ENCODE assay signal across 7 mouse cellular contexts in the genomic region with DNA sequence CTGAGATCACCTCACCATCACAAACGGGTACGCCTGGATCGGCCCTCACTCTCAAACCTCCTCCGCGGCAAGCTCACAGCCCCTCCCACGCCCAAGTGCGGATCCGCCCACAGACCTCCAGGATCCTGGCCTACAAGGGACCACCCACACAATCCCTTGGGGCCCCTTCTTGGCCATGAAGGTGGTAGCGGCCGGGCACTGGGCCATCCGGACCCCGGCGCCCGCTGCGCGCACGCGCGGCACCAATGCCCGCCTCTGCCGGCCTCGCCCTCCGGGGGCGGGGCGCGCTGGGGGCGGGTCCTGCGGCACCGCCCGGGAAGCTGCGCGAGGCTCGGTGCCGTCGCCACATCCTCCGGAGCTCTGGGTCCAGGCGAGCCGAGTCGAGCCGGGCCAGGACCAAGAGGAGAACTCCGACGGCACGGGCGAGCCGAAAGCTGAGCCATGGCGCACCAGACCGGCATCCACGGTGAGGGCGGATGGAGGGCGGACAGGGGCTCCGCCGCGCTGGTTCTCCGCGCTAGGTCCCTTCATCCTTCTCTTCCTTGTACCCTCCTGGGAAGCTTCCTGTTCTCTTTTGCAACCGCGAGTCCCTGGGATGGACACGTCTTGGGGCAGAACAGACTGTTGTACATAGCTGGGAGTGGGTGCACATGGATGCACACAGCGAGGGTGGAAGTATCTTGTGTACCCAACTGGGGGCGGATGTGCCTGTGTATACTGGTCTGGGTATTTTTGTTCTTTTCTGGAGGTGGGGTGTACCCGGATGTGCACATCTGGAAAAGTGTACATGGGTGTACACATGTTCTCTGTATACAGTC. TPM values are rescaled to one million over a fixed set of nuclear protein-coding genes. Genes with fewer than 3 reads are reported as not detected.
A peak's percentile ranks its signal among the peaks of the same experiment; 100 is the strongest.
DNase-seq lines count a peak whose midpoint lies in the region; ATAC-seq lines count a peak whose summit lies in the region.

Gene Twf2, plus strand, starts transcription at position 290 of the 818 bp plus-strand sequence.

- peaks cover 6% of the 10 kb centered on the region for H3K4me1 ChIP-seq in embryonic facial prominence, embryonic 11.5 days (ENCODE audit: control insufficient read depth, insufficient read depth, low read length)
- H3K4me1 ChIP-seq in limb, embryonic 11.5 days (ENCODE audit: control insufficient read depth, insufficient read depth, low read length), result peaks cover 10% of the 10 kb centered on the region
- peaks cover 23% of the 10 kb centered on the region for H3K4me1 ChIP-seq in midbrain, embryonic 14.5 days (ENCODE audit: control insufficient read depth, insufficient read depth, low read length)

- WGBS in embryonic facial prominence, embryonic 11.5 days, result under 1% methylated on average over 55 of the region's 61 CpGs
- WGBS in limb, embryonic 11.5 days, result 1% methylated on average over 60 of the region's 61 CpGs
- WGBS in midbrain, embryonic 14.5 days, result 1% methylated on average over 61 of the region's 61 CpGs

- peak within 1 kb of the TSS; percentile 48 for H3K9ac ChIP-seq in embryonic facial prominence, embryonic 11.5 days (replicated peaks; ENCODE audit: low read length)
- H3K9ac ChIP-seq in limb, embryonic 11.5 days (ENCODE audit: low read length), result peak within 1 kb of the TSS; percentile 81
- H3K9ac ChIP-seq in midbrain, embryonic 14.5 days (replicated peaks; ENCODE audit: low read length), result peak within 1 kb of the TSS; percentile 82

- DNase-seq in adrenal gland, postnatal 14 days, result peak; percentile 96
- peak; percentile 95 for DNase-seq in embryonic facial prominence, embryonic 11.5 days (ENCODE audit: low spot score)
- DNase-seq in heart, adult 11 months, result peak; percentile 100
- peak; percentile 92 for DNase-seq in kidney, adult 18-20 months
- peak; percentile 93 for DNase-seq in limb, embryonic 11.5 days (ENCODE audit: low spot score)
- peak; percentile 94 for DNase-seq in midbrain, embryonic 14.5 days
- peak; percentile 88 to 92 for DNase-seq in spleen, adult 18-20 months

- peak; percentile 78 for ATAC-seq in embryonic facial prominence, embryonic 11.5 days (replicated peaks; ENCODE audit: insufficient number of reproducible peaks, low FRiP score, low TSS enrichment, low read depth)
- peak; percentile 83 for ATAC-seq in limb, embryonic 11.5 days (ENCODE audit: insufficient number of reproducible peaks, low FRiP score, low TSS enrichment, low read depth)
- peak; percentile 85 for ATAC-seq in midbrain, embryonic 14.5 days (ENCODE audit: low FRiP score, low TSS enrichment)

- no peaks in the 10 kb centered on the region; the same call in 1 of the 2 replicates for H3K36me3 ChIP-seq in embryonic facial prominence, embryonic 11.5 days (replicated peaks; ENCODE audit: control insufficient read depth, insufficient read depth, low read depth, low read length)
- H3K36me3 ChIP-seq in limb, embryonic 11.5 days (ENCODE audit: control insufficient read depth, insufficient read depth, low read length), result no peaks in the 10 kb centered on the region; the same call in 1 of the 2 replicates
- H3K36me3 ChIP-seq in midbrain, embryonic 14.5 days (ENCODE audit: control insufficient read depth, insufficient read depth, low read length), result 0 out of 2 replicates have a peak, but pooled peaks cover 3% of the 10 kb centered on the region

- peak within 1 kb of the TSS; percentile 55 for H3K4me2 ChIP-seq in embryonic facial prominence, embryonic 11.5 days (ENCODE audit: low read depth, low read length)
- peak within 1 kb of the TSS; percentile 69 for H3K4me2 ChIP-seq in limb, embryonic 11.5 days (ENCODE audit: low read depth, severe bottlenecking)
- peak within 1 kb of the TSS; percentile 74 for H3K4me2 ChIP-seq in midbrain, embryonic 14.5 days (ENCODE audit: low read length)

- H3K4me3 ChIP-seq in embryonic facial prominence, embryonic 11.5 days (ENCODE audit: low read depth, low read length), result peak within 1 kb of the TSS; percentile 36
- peak within 1 kb of the TSS; percentile 57 for H3K4me3 ChIP-seq in limb, embryonic 11.5 days (ENCODE audit: low read depth, low read length)
- peak within 1 kb of the TSS; percentile 70 for H3K4me3 ChIP-seq in midbrain, embryonic 14.5 days (replicated peaks; ENCODE audit: low read depth, low read length)

- no peaks in the 10 kb centered on the region for H3K27me3 ChIP-seq in embryonic facial prominence, embryonic 11.5 days (ENCODE audit: control insufficient read depth, insufficient read depth, low read length)
- H3K27me3 ChIP-seq in limb, embryonic 11.5 days (ENCODE audit: control insufficient read depth, insufficient read depth, low read length), result no peaks in the 10 kb centered on the region
- H3K27me3 ChIP-seq in midbrain, embryonic 14.5 days (ENCODE audit: control insufficient read depth, insufficient read depth, low read length), result no peaks in the 10 kb centered on the region

- no peak within 1 kb of the TSS; the same call in 1 of the 2 replicates for H3K27ac ChIP-seq in embryonic facial prominence, embryonic 11.5 days (replicated peaks; ENCODE audit: low read depth, low read length)
- H3K27ac ChIP-seq in limb, embryonic 11.5 days (replicated peaks; ENCODE audit: low read depth, low read length), result peak within 1 kb of the TSS; percentile 21; the same call in 1 of the 2 replicates
- peak within 1 kb of the TSS; percentile 72 for H3K27ac ChIP-seq in midbrain, embryonic 14.5 days (replicated peaks; ENCODE audit: low read depth, low read length)

- no peaks in the 10 kb centered on the region for H3K9me3 ChIP-seq in embryonic facial prominence, embryonic 11.5 days (replicated peaks; ENCODE audit: control insufficient read depth, low read length)
- H3K9me3 ChIP-seq in limb, embryonic 11.5 days (ENCODE audit: control insufficient read depth, low read length), result no peaks in the 10 kb centered on the region
- no peaks in the 10 kb centered on the region for H3K9me3 ChIP-seq in midbrain, embryonic 14.5 days (ENCODE audit: control insufficient read depth, low read length)

RNA-seq across cellular contexts. Expression of gene Twf2, which starts in this region (rescaled TPM):
- total RNA-seq in adrenal gland, postnatal 14 days (2021), result 43.6 and 54.3 TPM in 2 replicates
- 66.5 and 75.5 TPM in 2 replicates for polyA plus RNA-seq in embryonic facial prominence, embryonic 11.5 days (2014; fragmentation: Nextera tagmentation; extraction: Ambion mirVana)
- polyA plus RNA-seq in limb, embryonic 11.5 days (2014; fragmentation: Nextera tagmentation; extraction: Ambion mirVana), result 66.5 and 68.5 TPM in 2 replicates
- polyA plus RNA-seq in midbrain, embryonic 14.5 days (2014; fragmentation: Nextera tagmentation; extraction: Ambion mirVana), result 46.4 and 55.4 TPM in 2 replicates
